Mouse (Mus musculus): ENCODE measurements around the gene Cacna1d. TPM values are rescaled to one million over a fixed set of nuclear protein-coding genes. Genes with fewer than 3 reads are reported as not detected.

Cacna1d gene
- total and polyA plus RNA-seq, 2 experiments = 0.55 to 0.72 TPM

GRCm38 (mm10) chr14:30510214-30510763 lies 19.0 kb upstream of the Cacna1d start:
- Histone ChIP-seq H3K36me3 (ENCODE audit: control insufficient read depth, insufficient read depth, low read length) (peaks cover 30% of the 10 kb centered on the region), H3K4me3 (ENCODE audit: insufficient read depth, low read depth, low read length) (no peak overlapping the region), H3K4me1 (ENCODE audit: control insufficient read depth, insufficient read depth, low read length) (no peaks in the 10 kb centered on the region), H3K27me3 (ENCODE audit: control insufficient read depth, insufficient read depth, low read length) (no peaks in the 10 kb centered on the region), H3K27ac (replicated peaks; ENCODE audit: insufficient read depth, low read depth, low read length) (no peak overlapping the region), H3K9ac (ENCODE audit: low read depth, low read length) (no peak overlapping the region), H3K79me2 (ENCODE audit: control insufficient read depth, insufficient read depth, low read length) (0 out of 2 replicates have a peak, but pooled peaks cover 3% of the 10 kb centered on the region)
- no peak for DNase-seq (ENCODE audit: extremely low read depth, low read depth, low spot score)
- no peak for TF ChIP-seq POLR2A (IDR thresholded peaks at IDR 0.05; ENCODE audit: extremely low read depth, insufficient read depth, low read length)
- no peak for TF ChIP-seq CTCF (IDR thresholded peaks at IDR 0.05; ENCODE audit: low read depth, low read length)
- 93% methylated on average over 6 of the region's 6 CpGs for WGBS

- Histone ChIP-seq H3K27ac (replicated peaks; ENCODE audit: insufficient read depth, low read depth, low read length) (no peak overlapping the region), H3K9ac (ENCODE audit: low read depth, low read length) (no peak overlapping the region), H3K4me3 (ENCODE audit: insufficient read depth, low read depth, low read length) (no peak overlapping the region), H3K79me2 (ENCODE audit: control insufficient read depth, insufficient read depth, low read length) (peaks cover 4% of the 10 kb centered on the region; the same call in 1 of the 2 replicates), H3K4me1 (ENCODE audit: control insufficient read depth, insufficient read depth, low read length) (no peaks in the 10 kb centered on the region), H3K36me3 (ENCODE audit: control insufficient read depth, insufficient read depth, low read length) (peaks cover 32% of the 10 kb centered on the region), H3K27me3 (ENCODE audit: control insufficient read depth, insufficient read depth, low read length) (no peaks in the 10 kb centered on the region)
- WGBS = 93% methylated on average over 5 of the region's 5 CpGs
- DNase-seq (ENCODE audit: extremely low read depth, low read depth, low spot score) = no peak
- TF ChIP-seq CTCF (IDR thresholded peaks at IDR 0.05; ENCODE audit: low read depth, low read length) (no peak), POLR2A (IDR thresholded peaks at IDR 0.05; ENCODE audit: extremely low read depth, insufficient read depth, low read length) (no peak)
Measured at GRCm38 (mm10) chr14:30504990-30505389, 13.7 kb upstream of the Cacna1d start.

GRCm38 (mm10) chr14:30498202-30498601 lies 6.9 kb upstream of the Cacna1d start:
- TF ChIP-seq CTCF (IDR thresholded peaks at IDR 0.05; ENCODE audit: low read depth, low read length) = no peak
- TF ChIP-seq POLR2A (IDR thresholded peaks at IDR 0.05; ENCODE audit: extremely low read depth, insufficient read depth, low read length) = no peak
- H3K36me3 ChIP-seq (ENCODE audit: control insufficient read depth, insufficient read depth, low read length) = peaks cover 7% of the 10 kb centered on the region

GRCm38 (mm10) chr14:30494998-30495397 lies 3.7 kb upstream of the Cacna1d start:
- Histone ChIP-seq H3K27me3 (ENCODE audit: control insufficient read depth, insufficient read depth, low read length) (no peaks in the 10 kb centered on the region), H3K4me3 (ENCODE audit: insufficient read depth, low read depth, low read length) (no peak overlapping the region), H3K9ac (ENCODE audit: low read depth, low read length) (no peak overlapping the region), H3K27ac (replicated peaks; ENCODE audit: insufficient read depth, low read depth, low read length) (no peak overlapping the region), H3K4me1 (ENCODE audit: control insufficient read depth, insufficient read depth, low read length) (no peaks in the 10 kb centered on the region), H3K79me2 (ENCODE audit: control insufficient read depth, insufficient read depth, low read length) (peaks cover 4% of the 10 kb centered on the region; the same call in 1 of the 2 replicates), H3K36me3 (ENCODE audit: control insufficient read depth, insufficient read depth, low read length) (peaks cover 13% of the 10 kb centered on the region)
- DNase-seq (ENCODE audit: extremely low read depth, low read depth, low spot score) = no peak
- 80% methylated on average over 6 of the region's 6 CpGs for WGBS
- TF ChIP-seq POLR2A (IDR thresholded peaks at IDR 0.05; ENCODE audit: extremely low read depth, insufficient read depth, low read length) = no peak
- no peak for TF ChIP-seq CTCF (IDR thresholded peaks at IDR 0.05; ENCODE audit: low read depth, low read length)

More at GRCm38 (mm10) chr14:30498202-30498601, 6.9 kb upstream of the Cacna1d start:
- 64% methylated on average over 2 of the region's 2 CpGs for WGBS
- no peaks in the 10 kb centered on the region for H3K4me1 ChIP-seq (ENCODE audit: control insufficient read depth, insufficient read depth, low read length)
- DNase-seq (ENCODE audit: extremely low read depth, low read depth, low spot score) = no peak
- no peaks in the 10 kb centered on the region for H3K27me3 ChIP-seq (ENCODE audit: control insufficient read depth, insufficient read depth, low read length)
- no peak overlapping the region for H3K9ac ChIP-seq (ENCODE audit: low read depth, low read length)
- H3K79me2 ChIP-seq (ENCODE audit: control insufficient read depth, insufficient read depth, low read length) = peaks cover 6% of the 10 kb centered on the region; the same call in 1 of the 2 replicates
- H3K4me3 ChIP-seq (ENCODE audit: insufficient read depth, low read depth, low read length) = no peak overlapping the region
- no peak overlapping the region for H3K27ac ChIP-seq (replicated peaks; ENCODE audit: insufficient read depth, low read depth, low read length)

GRCm38 (mm10) chr14:30493276-30493675 lies 2.0 kb upstream of the Cacna1d start:
- H3K4me3 ChIP-seq (ENCODE audit: insufficient read depth, low read depth, low read length) = no peak overlapping the region
- H3K4me1 ChIP-seq (ENCODE audit: control insufficient read depth, insufficient read depth, low read length) = no peaks in the 10 kb centered on the region
- no peak overlapping the region for H3K9ac ChIP-seq (ENCODE audit: low read depth, low read length)
- TF ChIP-seq CTCF (IDR thresholded peaks at IDR 0.05; ENCODE audit: low read depth, low read length) (no peak), POLR2A (IDR thresholded peaks at IDR 0.05; ENCODE audit: extremely low read depth, insufficient read depth, low read length) (no peak)
- no peaks in the 10 kb centered on the region for H3K27me3 ChIP-seq (ENCODE audit: control insufficient read depth, insufficient read depth, low read length)
- WGBS = 7% methylated on average over 1 of the region's 1 CpGs
- H3K27ac ChIP-seq (replicated peaks; ENCODE audit: insufficient read depth, low read depth, low read length) = no peak overlapping the region
- peaks cover 7% of the 10 kb centered on the region; the same call in 1 of the 2 replicates for H3K79me2 ChIP-seq (ENCODE audit: control insufficient read depth, insufficient read depth, low read length)
- H3K36me3 ChIP-seq (ENCODE audit: control insufficient read depth, insufficient read depth, low read length) = peaks cover 18% of the 10 kb centered on the region
- peak; percentile 47 for DNase-seq (ENCODE audit: extremely low read depth, low read depth, low spot score)

GRCm38 (mm10) chr14:30479361-30479948 lies 11.8 kb downstream of the Cacna1d start, which contains the start of gene Dcp1a:
Gene Dcp1a (plus strand): TSS chr14:30479535.
- DNase-seq (ENCODE audit: extremely low read depth, low read depth, low spot score) = peak; percentile 91
- under 1% methylated on average over 39 of the region's 39 CpGs for WGBS
- peak within 1 kb of the TSS; percentile 90 for H3K9ac ChIP-seq (ENCODE audit: low read depth, low read length)
- H3K79me2 ChIP-seq (ENCODE audit: control insufficient read depth, insufficient read depth, low read length) = peaks cover 3% of the 10 kb centered on the region; the same call in 1 of the 2 replicates
- H3K27ac ChIP-seq (replicated peaks; ENCODE audit: insufficient read depth, low read depth, low read length) = peak within 1 kb of the TSS; percentile 80
- peaks cover 6% of the 10 kb centered on the region; the same call in 1 of the 2 replicates for H3K36me3 ChIP-seq (ENCODE audit: control insufficient read depth, insufficient read depth, low read length)
- no peaks in the 10 kb centered on the region for H3K27me3 ChIP-seq (ENCODE audit: control insufficient read depth, insufficient read depth, low read length)
- TF ChIP-seq CTCF (IDR thresholded peaks at IDR 0.05; ENCODE audit: low read depth, low read length) = 0 out of 2 replicates have a peak, but pooled peaks have one; percentile 9
- peak; percentile 76 for TF ChIP-seq POLR2A (IDR thresholded peaks at IDR 0.05; ENCODE audit: extremely low read depth, insufficient read depth, low read length)
- H3K4me3 ChIP-seq (ENCODE audit: insufficient read depth, low read depth, low read length) = peak within 1 kb of the TSS; percentile 90
- peaks cover 4% of the 10 kb centered on the region for H3K4me1 ChIP-seq (ENCODE audit: control insufficient read depth, insufficient read depth, low read length)

Data from liver, adult 2 months (tissue).